Mouse (Mus musculus): Measurements from ENCODE around the gene Klk1b1. TPM values are rescaled to one million over a fixed set of nuclear protein-coding genes. Genes with fewer than 3 reads are reported as not detected.
"Not testable (repeated sequence)": the region's sequence is repeated elsewhere in the genome, so short reads cannot be mapped to it uniquely, and the experiment has no call there.

Gene Klk1b1
- polyA plus RNA-seq, 1 experiment, result 2.1 TPM

GRCm38 (mm10) chr7:43950364-43950763, 16.2 kb upstream of the Klk1b1 start, which contains the start of gene Klk1b8:
Gene Klk1b8 (plus strand): TSS chr7:43950664.
- no peaks in the 10 kb centered on the region for H3K36me3 ChIP-seq (ENCODE audit: control insufficient read depth, insufficient read depth, low read length)
- TF ChIP-seq CTCF (IDR thresholded peaks at IDR 0.05; ENCODE audit: control insufficient read depth, insufficient read depth, insufficient replicate concordance, low read depth, low read length), result no peak
- no peak for TF ChIP-seq POLR2A (IDR thresholded peaks at IDR 0.05; ENCODE audit: control insufficient read depth, low read depth, low read length)
- H3K4me1 ChIP-seq (ENCODE audit: control insufficient read depth, insufficient read depth, low read length), result no peaks in the 10 kb centered on the region
- no peaks in the 10 kb centered on the region for H3K27me3 ChIP-seq (ENCODE audit: control insufficient read depth, insufficient read depth, low read length)
- no peak within 1 kb of the TSS for H3K27ac ChIP-seq (ENCODE audit: control insufficient read depth, insufficient read depth, low read depth, low read length)
- no peak within 1 kb of the TSS for H3K4me3 ChIP-seq (ENCODE audit: control insufficient read depth, low read depth, low read length)

DNA sequence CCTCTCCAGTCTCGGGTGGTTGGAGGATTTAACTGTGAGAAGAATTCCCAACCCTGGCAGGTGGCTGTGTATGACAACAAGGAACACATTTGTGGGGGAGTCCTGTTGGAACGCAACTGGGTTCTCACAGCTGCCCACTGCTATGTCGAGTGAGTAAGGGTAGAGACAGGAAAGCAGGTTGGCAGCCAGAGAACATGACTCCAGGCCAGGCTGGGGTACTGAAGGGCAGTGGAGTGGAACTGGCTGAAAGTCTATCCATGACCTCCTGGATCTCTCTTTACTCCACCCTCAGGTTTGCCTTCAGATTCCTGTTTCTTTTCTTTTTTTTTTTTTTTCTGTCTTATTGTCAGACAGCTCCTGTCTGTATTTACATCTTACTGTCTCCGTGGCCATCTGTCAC, 13.8 kb upstream of the Klk1b1 start:
- Histone ChIP-seq H3K27ac (ENCODE audit: control insufficient read depth, insufficient read depth, low read depth, low read length) (no peak overlapping the region), H3K36me3 (ENCODE audit: control insufficient read depth, insufficient read depth, low read length) (no peaks in the 10 kb centered on the region), H3K27me3 (ENCODE audit: control insufficient read depth, insufficient read depth, low read length) (no peaks in the 10 kb centered on the region), H3K4me3 (ENCODE audit: control insufficient read depth, low read depth, low read length) (no peak overlapping the region), H3K4me1 (ENCODE audit: control insufficient read depth, insufficient read depth, low read length) (no peaks in the 10 kb centered on the region)
- TF ChIP-seq POLR2A (IDR thresholded peaks at IDR 0.05; ENCODE audit: control insufficient read depth, low read depth, low read length) (no peak), CTCF (IDR thresholded peaks at IDR 0.05; ENCODE audit: control insufficient read depth, insufficient read depth, insufficient replicate concordance, low read depth, low read length) (no peak)

DNA sequence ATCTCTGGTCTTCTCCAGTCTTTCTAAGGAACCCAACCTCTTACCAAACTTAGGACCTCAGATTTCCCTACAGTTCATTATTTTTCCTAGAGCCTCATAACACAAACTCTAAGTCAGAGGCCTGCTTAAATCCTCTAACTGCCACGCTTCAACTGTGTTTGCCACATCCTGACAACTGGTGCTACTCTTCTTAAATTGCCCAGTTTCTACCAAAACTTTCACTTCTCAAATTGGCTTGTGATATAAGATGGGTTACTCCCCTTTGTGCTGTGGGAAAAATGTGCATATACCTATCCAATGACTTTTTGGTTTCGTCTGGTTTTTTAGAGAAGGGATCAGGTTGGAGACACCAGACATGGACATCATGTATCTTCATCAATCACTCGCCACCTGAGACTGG, 507 bp downstream of the Klk1b1 start:
- Histone ChIP-seq H3K4me3 (ENCODE audit: control insufficient read depth, low read depth, low read length) (no peak overlapping the region), H3K36me3 (ENCODE audit: control insufficient read depth, insufficient read depth, low read length) (no peaks in the 10 kb centered on the region), H3K27ac (ENCODE audit: control insufficient read depth, insufficient read depth, low read depth, low read length) (no peak overlapping the region), H3K27me3 (ENCODE audit: control insufficient read depth, insufficient read depth, low read length) (no peaks in the 10 kb centered on the region), H3K4me1 (ENCODE audit: control insufficient read depth, insufficient read depth, low read length) (no peaks in the 10 kb centered on the region)
- TF ChIP-seq POLR2A (IDR thresholded peaks at IDR 0.05; ENCODE audit: control insufficient read depth, low read depth, low read length) (no peak), CTCF (IDR thresholded peaks at IDR 0.05; ENCODE audit: control insufficient read depth, insufficient read depth, insufficient replicate concordance, low read depth, low read length) (no peak)

DNA sequence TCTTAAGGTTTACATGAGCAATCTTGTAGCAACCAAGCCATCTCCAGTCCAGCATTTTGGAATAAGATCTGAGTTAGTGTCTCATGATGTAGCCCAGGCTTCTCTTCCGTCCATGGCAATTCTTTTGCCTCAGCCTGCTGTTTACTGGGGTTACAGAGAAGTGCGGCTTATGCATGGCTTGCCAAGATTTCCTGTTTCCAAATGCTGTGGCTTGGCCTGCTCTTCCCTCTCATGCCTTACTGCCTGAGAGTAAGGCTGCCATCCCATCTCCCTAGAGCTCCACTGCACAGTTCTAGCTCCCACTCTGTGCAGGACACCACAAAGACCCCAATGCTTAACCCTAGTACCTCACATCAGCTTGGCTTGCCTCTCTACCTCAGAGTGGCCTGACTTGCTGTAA, 1.1 kb downstream of the Klk1b1 start:
- Histone ChIP-seq H3K36me3 (ENCODE audit: control insufficient read depth, insufficient read depth, low read length) (no peaks in the 10 kb centered on the region), H3K27ac (ENCODE audit: control insufficient read depth, insufficient read depth, low read depth, low read length) (no peak overlapping the region), H3K4me1 (ENCODE audit: control insufficient read depth, insufficient read depth, low read length) (no peaks in the 10 kb centered on the region), H3K27me3 (ENCODE audit: control insufficient read depth, insufficient read depth, low read length) (no peaks in the 10 kb centered on the region), H3K4me3 (ENCODE audit: control insufficient read depth, low read depth, low read length) (no peak overlapping the region)
- TF ChIP-seq POLR2A (IDR thresholded peaks at IDR 0.05; ENCODE audit: control insufficient read depth, low read depth, low read length) (no peak), CTCF (IDR thresholded peaks at IDR 0.05; ENCODE audit: control insufficient read depth, insufficient read depth, insufficient replicate concordance, low read depth, low read length) (no peak)

- not testable (repeated sequence) for H3K36me3 ChIP-seq (ENCODE audit: control insufficient read depth, insufficient read depth, low read length); H3K27ac ChIP-seq (ENCODE audit: control insufficient read depth, insufficient read depth, low read depth, low read length); H3K27me3 ChIP-seq (ENCODE audit: control insufficient read depth, insufficient read depth, low read length); H3K4me3 ChIP-seq (ENCODE audit: control insufficient read depth, low read depth, low read length); H3K4me1 ChIP-seq (ENCODE audit: control insufficient read depth, insufficient read depth, low read length)
Measured at GRCm38 (mm10) chr7:43975761-43976160, 9.2 kb downstream of the Klk1b1 start, which contains the start of gene Klk1b9. Gene Klk1b9 (plus strand): TSS chr7:43976061.

GRCm38 (mm10) chr7:43985657-43986056, 19.1 kb downstream of the Klk1b1 start:
- Histone ChIP-seq H3K36me3 (ENCODE audit: control insufficient read depth, insufficient read depth, low read length) (no peaks in the 10 kb centered on the region), H3K27me3 (ENCODE audit: control insufficient read depth, insufficient read depth, low read length) (no peaks in the 10 kb centered on the region), H3K4me3 (ENCODE audit: control insufficient read depth, low read depth, low read length) (no peak overlapping the region), H3K4me1 (ENCODE audit: control insufficient read depth, insufficient read depth, low read length) (no peaks in the 10 kb centered on the region), H3K27ac (ENCODE audit: control insufficient read depth, insufficient read depth, low read depth, low read length) (no peak overlapping the region)
- TF ChIP-seq POLR2A (IDR thresholded peaks at IDR 0.05; ENCODE audit: control insufficient read depth, low read depth, low read length) (no peak), CTCF (IDR thresholded peaks at IDR 0.05; ENCODE audit: control insufficient read depth, insufficient read depth, insufficient replicate concordance, low read depth, low read length) (no peak)

DNA sequence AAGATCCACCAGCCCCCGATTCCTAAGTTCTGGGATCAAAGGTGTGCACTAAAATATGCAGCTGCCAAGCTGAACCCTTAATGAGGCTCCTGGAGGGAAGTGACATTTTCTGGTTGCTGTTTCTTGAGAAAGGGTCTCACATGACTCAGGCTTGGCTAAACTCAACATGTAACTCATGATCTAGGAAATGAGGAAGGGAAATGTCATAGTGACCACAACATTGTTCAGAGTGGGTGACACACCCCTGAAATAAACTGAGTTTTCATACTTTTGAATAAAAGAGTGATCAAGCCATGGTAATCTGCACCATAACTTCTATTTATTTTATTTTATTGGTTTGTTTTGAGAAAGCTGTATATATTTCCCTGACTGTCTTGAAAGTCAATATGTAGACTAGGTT, 28.3 kb downstream of the Klk1b1 start:
- not testable (repeated sequence) for H3K4me3 ChIP-seq (ENCODE audit: control insufficient read depth, low read depth, low read length); H3K36me3 ChIP-seq (ENCODE audit: control insufficient read depth, insufficient read depth, low read length); H3K27me3 ChIP-seq (ENCODE audit: control insufficient read depth, insufficient read depth, low read length)

DNA sequence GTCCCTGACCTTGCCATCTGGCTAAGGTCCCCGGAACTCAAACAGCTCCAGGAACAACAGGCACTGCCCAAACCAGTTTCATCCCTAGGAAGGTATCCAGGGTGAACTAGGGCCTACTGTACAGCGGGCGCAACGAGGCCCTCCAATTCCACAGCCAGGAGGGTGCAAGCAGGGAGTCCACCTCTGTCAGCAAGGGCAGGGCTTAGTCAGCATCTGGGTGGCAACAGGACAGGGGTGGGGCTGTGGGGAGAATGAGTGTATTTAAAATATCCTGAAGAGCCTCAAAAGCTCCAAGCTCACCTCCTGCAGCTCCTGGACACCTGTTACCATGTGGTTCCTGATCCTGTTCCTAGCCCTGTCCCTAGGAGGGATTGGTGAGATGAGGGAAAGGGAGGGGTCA, 29.0 kb downstream of the Klk1b1 start, which contains the start of gene Klk1b11:
Gene Klk1b11, plus strand, starts transcription at position 301 of the 400 bp plus-strand sequence.
- not testable (repeated sequence) for H3K36me3 ChIP-seq (ENCODE audit: control insufficient read depth, insufficient read depth, low read length); H3K4me1 ChIP-seq (ENCODE audit: control insufficient read depth, insufficient read depth, low read length); H3K27ac ChIP-seq (ENCODE audit: control insufficient read depth, insufficient read depth, low read depth, low read length); H3K4me3 ChIP-seq (ENCODE audit: control insufficient read depth, low read depth, low read length); H3K27me3 ChIP-seq (ENCODE audit: control insufficient read depth, insufficient read depth, low read length)

More for the DNA sequence above, 28.3 kb downstream of the Klk1b1 start:
- not testable (repeated sequence) for H3K4me1 ChIP-seq (ENCODE audit: control insufficient read depth, insufficient read depth, low read length); H3K27ac ChIP-seq (ENCODE audit: control insufficient read depth, insufficient read depth, low read depth, low read length)
